Mouse (Mus musculus) heart, embryonic 12.5 days (tissue): Measurements from ENCODE around the gene Ccdc172. TPM values are rescaled to one million over a fixed set of nuclear protein-coding genes. Genes with fewer than 3 reads are reported as not detected.

ENCODE experiments used
- ATAC-seq: fragments of 200-750 bp; cut with Nextera tagmentation; 2 replicates; pipeline ENCODE4 v1.8.0; 2017; ENCODE audit warnings: moderate TSS enrichment, moderate library complexity; ENCODE audit not compliant: insufficient number of reproducible peaks, low FRiP score
- H3K27ac ChIP-seq: fragments of 300-500 bp; sonication (generic); 2 replicates; pipeline ENCODE4 v1.5.1; 2016; ENCODE audit warnings: mild to moderate bottlenecking, moderate library complexity; ENCODE audit not compliant: poor library complexity, severe bottlenecking
- H3K27me3 ChIP-seq: fragments of 300-500 bp; sonication (generic); replicated peaks from 2 replicates; pipeline ENCODE4 v1.6.1; 2016; ENCODE audit warnings: mild to moderate bottlenecking, moderate library complexity
- H3K36me3 ChIP-seq: fragments of 300-500 bp; sonication (generic); 2 replicates; pipeline ENCODE4 v1.6.1; 2016; ENCODE audit warnings: mild to moderate bottlenecking, moderate library complexity
- H3K4me1 ChIP-seq: fragments of 300-500 bp; sonication (generic); replicated peaks from 2 replicates; pipeline ENCODE4 v1.6.1; 2016; ENCODE audit warnings: mild to moderate bottlenecking
- H3K4me2 ChIP-seq: fragments of 300-500 bp; sonication (generic); 2 replicates; pipeline ENCODE4 v1.6.1; 2016; ENCODE audit warnings: mild to moderate bottlenecking, moderate library complexity
- H3K4me3 ChIP-seq: fragments of 300-500 bp; sonication (generic); 2 replicates; pipeline ENCODE4 v1.5.1; 2016; ENCODE audit warnings: mild to moderate bottlenecking
- H3K9ac ChIP-seq: fragments of 300-500 bp; sonication (generic); 2 replicates; pipeline ENCODE4 v1.6.1; 2016; ENCODE audit warnings: mild to moderate bottlenecking, moderate library complexity
- H3K9me3 ChIP-seq: fragments of 300-500 bp; sonication (generic); replicated peaks from 2 replicates; pipeline ENCODE4 v1.6.1; 2016; ENCODE audit warnings: mild to moderate bottlenecking, moderate library complexity
- WGBS: fragments of 180-500 bp; shearing (Covaris S2); methylation state at CpG from one replicate; pipeline ENCODE4 v1.1.7; 2016; 5-methylcytosine and 5-hydroxymethylcytosine counted together
- polyA plus RNA-seq: library from polyadenylated mRNA; unstranded; fragments of >200 nt; fragmentation: Nextera tagmentation; extraction: Ambion mirVana; gene quantifications from 2 replicates; pipeline ENCODE4 v1.2.1, GENCODE M21; 2016

The Ccdc172 gene
- polyA plus RNA-seq: not detected in 2 replicates

- 83% methylated on average over 17 of the region's 17 CpGs for WGBS
- Histone ChIP-seq H3K4me1 (no peaks in the 10 kb centered on the region), H3K9me3 (no peaks in the 10 kb centered on the region), H3K36me3 (no peaks in the 10 kb centered on the region), H3K4me3 (no peak within 1 kb of the TSS), H3K9ac (no peak within 1 kb of the TSS), H3K4me2 (no peak within 1 kb of the TSS), H3K27me3 (no peaks in the 10 kb centered on the region), H3K27ac (no peak within 1 kb of the TSS)
- ATAC-seq: no peak
Measured at GRCm38 (mm10) chr19:58511818-58512217, at the start of gene Ccdc172. TSS of gene Ccdc172 (plus strand) at chr19:58511993.

DNA sequence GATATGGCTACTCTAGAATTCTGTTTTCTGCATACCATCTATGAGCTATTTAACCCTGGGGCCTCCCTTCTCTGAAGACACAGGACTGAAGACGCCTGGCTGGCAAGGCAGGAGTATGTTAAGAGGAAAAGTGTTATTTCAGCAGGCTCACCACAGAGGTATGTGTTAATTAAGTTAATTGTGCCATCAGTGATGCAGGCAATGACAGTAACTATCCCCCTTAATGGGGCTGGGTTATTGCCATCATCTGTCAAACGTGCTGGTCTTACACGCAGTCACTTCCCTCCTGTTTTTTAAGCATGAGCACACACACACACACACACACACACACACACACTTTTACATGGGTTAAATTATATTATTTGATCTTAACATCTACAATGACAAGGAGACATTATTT lies 48.0 kb upstream of the Ccdc172 start:
- H3K4me3 ChIP-seq: no peak overlapping the region
- 59% methylated on average over 3 of the region's 3 CpGs for WGBS
- ATAC-seq: no peak

GRCm38 (mm10) chr19:58468331-58468730 lies 43.5 kb upstream of the Ccdc172 start:
- Histone ChIP-seq H3K27ac (no peak overlapping the region), H3K9ac (no peak overlapping the region), H3K27me3 (peaks cover 3% of the 10 kb centered on the region), H3K9me3 (peaks cover 4% of the 10 kb centered on the region; the same call in 1 of the 2 replicates), H3K4me3 (no peak overlapping the region), H3K36me3 (no peaks in the 10 kb centered on the region), H3K4me2 (no peak overlapping the region), H3K4me1 (peaks cover 4% of the 10 kb centered on the region; the same call in 1 of the 2 replicates)
- WGBS: 48% methylated on average over 2 of the region's 2 CpGs
- ATAC-seq: no peak

More for the DNA sequence above, 48.0 kb upstream of the Ccdc172 start:
- Histone ChIP-seq H3K27ac (no peak overlapping the region), H3K36me3 (no peaks in the 10 kb centered on the region), H3K9me3 (peaks cover 4% of the 10 kb centered on the region; the same call in 1 of the 2 replicates), H3K4me1 (peaks cover 4% of the 10 kb centered on the region; the same call in 1 of the 2 replicates), H3K9ac (no peak overlapping the region), H3K4me2 (no peak overlapping the region), H3K27me3 (no peaks in the 10 kb centered on the region)

GRCm38 (mm10) chr19:58469421-58469820 lies 42.4 kb upstream of the Ccdc172 start:
- 20% methylated on average over 12 of the region's 12 CpGs for whole genome bisulfite sequencing
- Histone ChIP-seq H3K4me3 (no peak overlapping the region), H3K9ac (no peak overlapping the region), H3K9me3 (peaks cover 4% of the 10 kb centered on the region), H3K27me3 (peaks cover 3% of the 10 kb centered on the region), H3K27ac (no peak overlapping the region), H3K4me1 (peaks cover 4% of the 10 kb centered on the region; the same call in 1 of the 2 replicates), H3K36me3 (no peaks in the 10 kb centered on the region), H3K4me2 (no peak overlapping the region)
- no peak for ATAC-seq

DNA sequence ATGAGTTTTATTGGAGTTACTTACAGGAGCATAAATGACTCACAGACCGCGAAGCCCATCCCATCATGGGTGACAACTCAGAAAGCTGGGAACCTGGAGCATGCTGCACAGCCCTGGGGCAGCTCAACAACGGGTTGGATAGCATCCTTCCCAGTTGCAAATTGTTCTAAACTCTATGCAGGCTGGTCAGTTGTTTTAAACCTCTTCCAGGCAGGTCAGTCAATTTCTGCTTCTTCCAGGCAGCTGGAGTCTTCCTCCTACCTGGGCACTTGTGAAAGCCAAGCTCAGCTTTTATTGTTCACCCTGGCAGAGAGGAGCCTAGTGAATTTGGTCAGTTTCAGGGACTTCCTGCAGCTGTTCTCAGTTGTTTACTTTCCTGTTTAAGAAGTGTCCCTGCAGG lies 37.5 kb upstream of the Ccdc172 start:
- no peaks in the 10 kb centered on the region; the same call in 1 of the 2 replicates for H3K9me3 ChIP-seq
- no peak overlapping the region for H3K4me3 ChIP-seq
- no peaks in the 10 kb centered on the region for H3K4me1 ChIP-seq
- no peak for ATAC-seq
- no peaks in the 10 kb centered on the region for H3K36me3 ChIP-seq
- 81% methylated on average over 3 of the region's 3 CpGs for WGBS
- H3K4me2 ChIP-seq: no peak overlapping the region
- peaks cover 3% of the 10 kb centered on the region for H3K27me3 ChIP-seq
- H3K27ac ChIP-seq: no peak overlapping the region
- H3K9ac ChIP-seq: no peak overlapping the region

GRCm38 (mm10) chr19:58482373-58482977 lies 29.3 kb upstream of the Ccdc172 start:
- WGBS: 53% methylated on average over 9 of the region's 9 CpGs
- no peak overlapping the region for H3K4me2 ChIP-seq
- 0 out of 2 replicates have a peak, but pooled peaks cover 2% of the 10 kb centered on the region for H3K9me3 ChIP-seq
- 0 out of 2 replicates have a peak, but pooled peaks cover 3% of the 10 kb centered on the region for H3K4me1 ChIP-seq
- no peak for ATAC-seq
- H3K27ac ChIP-seq: no peak overlapping the region
- no peaks in the 10 kb centered on the region for H3K36me3 ChIP-seq
- H3K9ac ChIP-seq: no peak overlapping the region
- H3K27me3 ChIP-seq: no peaks in the 10 kb centered on the region
- H3K4me3 ChIP-seq: no peak overlapping the region

DNA sequence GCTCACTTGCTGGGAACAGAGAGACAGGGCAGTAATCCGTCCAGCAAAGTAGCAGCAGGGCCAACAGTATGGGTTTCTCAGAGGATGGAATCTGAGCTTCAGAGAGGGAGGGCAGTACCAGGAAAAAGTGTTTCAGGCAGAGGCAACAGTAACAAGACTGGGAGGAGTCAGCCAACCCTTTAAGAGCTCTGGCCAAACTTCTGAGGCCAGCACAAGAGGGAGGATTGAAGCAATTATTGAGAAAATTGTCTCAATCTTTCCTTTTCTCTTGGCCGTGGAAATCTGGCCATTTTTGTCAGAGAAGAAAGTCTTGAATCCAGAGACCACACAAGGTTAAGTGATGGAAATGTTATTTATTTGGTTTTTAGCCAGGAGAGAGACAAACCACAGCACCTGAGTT lies 25.1 kb upstream of the Ccdc172 start:
- H3K27ac ChIP-seq: no peak overlapping the region
- ATAC-seq: no peak
- WGBS: 54% methylated on average over 2 of the region's 2 CpGs
- 0 out of 2 replicates have a peak, but pooled peaks cover 3% of the 10 kb centered on the region for H3K4me1 ChIP-seq
- H3K36me3 ChIP-seq: no peaks in the 10 kb centered on the region
- H3K4me3 ChIP-seq: no peak overlapping the region
- H3K4me2 ChIP-seq: no peak overlapping the region
- 0 out of 2 replicates have a peak, but pooled peaks cover 4% of the 10 kb centered on the region for H3K9me3 ChIP-seq
- no peak overlapping the region for H3K9ac ChIP-seq
- no peaks in the 10 kb centered on the region for H3K27me3 ChIP-seq

DNA sequence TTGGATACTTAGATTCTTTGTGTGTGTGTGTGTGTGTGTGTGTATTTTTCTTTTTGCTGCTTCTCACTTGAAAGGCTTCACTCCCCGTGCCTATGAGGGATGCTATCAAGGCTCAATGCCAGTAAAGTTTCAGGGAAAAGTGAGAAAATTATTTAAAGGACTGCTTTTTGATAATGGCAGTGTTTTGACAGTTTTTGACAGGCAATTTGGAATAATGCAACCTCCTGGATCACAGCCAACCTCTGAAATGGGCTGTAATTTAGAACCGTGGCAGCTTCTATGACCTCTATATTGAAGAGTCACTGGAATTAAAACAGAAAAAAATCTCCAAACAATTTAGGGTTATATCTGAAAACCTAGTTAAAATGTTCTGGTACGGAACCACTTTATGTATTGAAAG lies 14.7 kb upstream of the Ccdc172 start:
- no peaks in the 10 kb centered on the region for H3K36me3 ChIP-seq
- 60% methylated on average over 3 of the region's 3 CpGs for WGBS
- H3K27ac ChIP-seq: no peak overlapping the region
- H3K4me3 ChIP-seq: no peak overlapping the region
- H3K9me3 ChIP-seq: no peaks in the 10 kb centered on the region
- no peaks in the 10 kb centered on the region for H3K27me3 ChIP-seq
- peaks cover 7% of the 10 kb centered on the region; the same call in 1 of the 2 replicates for H3K4me1 ChIP-seq
- no peak for ATAC-seq
- no peak overlapping the region for H3K9ac ChIP-seq
- no peak overlapping the region for H3K4me2 ChIP-seq

DNA sequence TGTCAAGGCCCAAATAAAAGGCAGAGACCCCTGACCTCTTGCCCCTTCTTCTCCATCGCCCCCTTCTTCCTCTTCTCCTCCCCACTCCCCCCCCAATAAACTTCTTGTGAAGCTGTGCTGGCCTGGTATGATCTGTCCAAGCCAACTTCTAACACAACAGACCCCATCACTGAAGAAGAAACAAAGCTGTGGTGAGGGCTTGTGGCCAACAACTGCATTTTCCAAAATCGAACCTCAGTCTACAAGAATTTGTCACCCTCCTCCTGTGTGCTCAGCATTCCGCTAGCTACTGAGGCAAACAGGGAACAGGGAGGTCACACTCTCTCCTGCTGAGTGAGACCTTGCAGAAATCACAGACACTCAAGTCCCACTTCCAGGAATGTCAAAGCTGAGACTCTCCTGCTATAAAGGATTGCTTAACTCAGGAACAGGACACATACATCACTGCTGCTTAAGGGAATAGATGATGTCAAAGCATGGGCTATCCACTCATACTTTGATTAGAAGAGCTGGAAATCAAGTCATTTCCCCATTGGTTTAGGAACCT lies 12.3 kb upstream of the Ccdc172 start:
- H3K4me1 ChIP-seq: peaks cover 4% of the 10 kb centered on the region; the same call in 1 of the 2 replicates
- H3K27me3 ChIP-seq: no peaks in the 10 kb centered on the region
- H3K27ac ChIP-seq: no peak overlapping the region
- no peaks in the 10 kb centered on the region for H3K9me3 ChIP-seq
- H3K4me3 ChIP-seq: no peak overlapping the region
- no peak overlapping the region for H3K4me2 ChIP-seq
- no peak for ATAC-seq
- no peak overlapping the region for H3K9ac ChIP-seq
- H3K36me3 ChIP-seq: no peaks in the 10 kb centered on the region
- 50% methylated on average over 3 of the region's 3 CpGs for WGBS

- Histone ChIP-seq H3K27me3 (no peaks in the 10 kb centered on the region), H3K4me2 (no peak overlapping the region), H3K4me1 (peaks cover 4% of the 10 kb centered on the region; the same call in 1 of the 2 replicates), H3K27ac (no peak overlapping the region), H3K9me3 (no peaks in the 10 kb centered on the region), H3K36me3 (no peaks in the 10 kb centered on the region), H3K4me3 (no peak overlapping the region), H3K9ac (no peak overlapping the region)
- 90% methylated on average over 2 of the region's 2 CpGs for WGBS
- ATAC-seq: no peak
Measured at GRCm38 (mm10) chr19:58500049-58500448, 11.7 kb upstream of the Ccdc172 start.

- H3K4me1 ChIP-seq: 0 out of 2 replicates have a peak, but pooled peaks cover 3% of the 10 kb centered on the region
- no peak overlapping the region for H3K4me2 ChIP-seq
- no peaks in the 10 kb centered on the region for H3K9me3 ChIP-seq
- 0 out of 2 replicates have a peak, but pooled peaks cover 4% of the 10 kb centered on the region for H3K27me3 ChIP-seq
- no peak overlapping the region for H3K27ac ChIP-seq
- 90% methylated on average over 1 of the region's 1 CpGs for WGBS
- no peak overlapping the region for H3K4me3 ChIP-seq
- no peak overlapping the region for H3K9ac ChIP-seq
- no peaks in the 10 kb centered on the region for H3K36me3 ChIP-seq
- no peak for ATAC-seq
Measured at GRCm38 (mm10) chr19:58521696-58522095, 9.9 kb downstream of the Ccdc172 start.
